Mouse (Mus musculus) erythroblast, embryonic 14.5 days (primary cell): ENCODE results near the gene Tnip3.

Experiments
- GATA1 ChIP-seq: IDR thresholded peaks from 2 replicates; pipeline ENCODE4 v1.6.1; 2012; ENCODE audit warnings: low read length, inconsistent platforms, mixed read lengths
- TAL1 ChIP-seq: IDR thresholded peaks from 3 replicates; pipeline ENCODE4 v1.6.1; 2012; ENCODE audit warnings: low read length, inconsistent platforms, mixed read lengths

DNA sequence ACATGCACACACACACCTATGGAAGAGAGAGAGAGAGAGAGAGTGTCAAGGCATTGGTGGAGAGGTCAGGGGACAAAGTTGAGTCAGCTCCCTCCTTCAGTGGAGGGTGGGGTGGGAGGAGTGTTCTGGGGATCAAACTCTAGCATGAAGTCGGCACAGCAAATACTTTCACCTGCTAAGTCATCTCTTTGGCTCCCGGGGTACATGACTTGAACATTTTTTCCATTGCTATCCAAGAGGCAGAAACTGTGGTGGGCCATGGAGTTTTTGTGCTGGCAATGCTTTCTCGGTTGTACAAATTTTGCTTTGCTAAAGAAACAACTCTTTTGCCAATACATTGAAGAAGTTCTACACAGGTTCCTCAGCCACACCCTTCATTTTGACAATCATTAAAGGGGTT lies 13.8 kb downstream of the Tnip3 start:
- TF ChIP-seq GATA1 (no peak), TAL1 (no peak)
